Mouse (Mus musculus) CH12.LX (cell line): ENCODE results near the gene Ppp1r37.

Experiments
- CHD1 ChIP-seq: IDR thresholded peaks from 2 replicates; pipeline ENCODE4 v1.6.1; 2012; ENCODE audit warnings: low read depth, low read length, improper control_type of control experiment, inconsistent platforms
- CHD2 ChIP-seq: IDR thresholded peaks from 2 replicates; pipeline ENCODE4 v1.6.1; 2011; ENCODE audit warnings: low read length, improper control_type of control experiment
- CTCF ChIP-seq, 2 experiments: IDR thresholded peaks in 1 of 2; conservative IDR thresholded peaks in 1 of 2; 2 replicates each; pipeline ENCODE4 v1.5.1; 2011 to 2012; ENCODE audit warnings: low read depth in 2 of 2, low read length in 2 of 2, improper control_type of control experiment in 1 of 2, inconsistent platforms in 1 of 2, mild to moderate bottlenecking in 1 of 2, moderate library complexity in 1 of 2
- ELF1 ChIP-seq: IDR thresholded peaks from 2 replicates; pipeline ENCODE4 v1.6.1; 2014; ENCODE audit warnings: low read depth, mild to moderate bottlenecking, inconsistent platforms, low read length, improper control_type of control experiment
- EP300 ChIP-seq: IDR thresholded peaks from 2 replicates; pipeline ENCODE4 v1.6.1; 2011; ENCODE audit warnings: low read length, improper control_type of control experiment
- GABPA ChIP-seq: IDR thresholded peaks from 2 replicates; pipeline ENCODE4 v1.6.1; 2012; ENCODE audit warnings: low read depth, low read length, improper control_type of control experiment, inconsistent platforms; ENCODE audit not compliant: insufficient replicate concordance
- JUND ChIP-seq: conservative IDR thresholded peaks from 2 replicates; pipeline ENCODE4 v1.6.1; 2011; ENCODE audit warnings: low read depth, low read length, improper control_type of control experiment
- MAFK ChIP-seq: IDR thresholded peaks from 2 replicates; pipeline ENCODE4 v1.6.1; 2011; ENCODE audit warnings: low read length, improper control_type of control experiment; ENCODE audit not compliant: insufficient replicate concordance
- MYC ChIP-seq: IDR thresholded peaks from 2 replicates; pipeline ENCODE4 v1.6.1; 2011; ENCODE audit warnings: low read depth, mild to moderate bottlenecking, improper control_type of control experiment, low read length
- NELFE ChIP-seq: IDR thresholded peaks from 2 replicates; pipeline ENCODE4 v1.6.1; 2011; ENCODE audit warnings: low read depth, low read length, improper control_type of control experiment
- POLR2A ChIP-seq: IDR thresholded peaks from 2 replicates; pipeline ENCODE4 v1.6.1; 2011; ENCODE audit warnings: low read depth, mild to moderate bottlenecking, improper control_type of control experiment, low read length
- TBP ChIP-seq: conservative IDR thresholded peaks from 2 replicates; pipeline ENCODE4 v1.6.1; 2011; ENCODE audit warnings: low read depth, low read length, improper control_type of control experiment
- USF1 ChIP-seq: IDR thresholded peaks from 2 replicates; pipeline ENCODE4 v1.6.1; 2014; ENCODE audit warnings: low read depth, mild to moderate bottlenecking, inconsistent platforms, low read length, improper control_type of control experiment
- ZC3H11A ChIP-seq: IDR thresholded peaks from 2 replicates; pipeline ENCODE4 v1.6.1; 2012; ENCODE audit warnings: low read depth, mild to moderate bottlenecking, inconsistent platforms, low read length, improper control_type of control experiment

GRCm38 (mm10) chr7:19569647-19570046, 6.8 kb upstream of the Ppp1r37 start:
- TF ChIP-seq CTCF (conservative IDR thresholded peaks at IDR 0.05 in 1 of 2, IDR thresholded peaks at IDR 0.05 in 1 of 2; ENCODE audit: low read depth in 2 of 2, low read length in 2 of 2) = no peak
- no peak for TF ChIP-seq USF1
- no peak for TF ChIP-seq CHD2
- no peak for TF ChIP-seq POLR2A
- no peak for TF ChIP-seq MAFK
- no peak for TF ChIP-seq TBP
- TF ChIP-seq CHD1 = no peak
- TF ChIP-seq GABPA = no peak
- no peak for TF ChIP-seq JUND
- TF ChIP-seq MYC = no peak
- no peak for TF ChIP-seq ELF1
- no peak for TF ChIP-seq EP300
- TF ChIP-seq NELFE = no peak
- TF ChIP-seq ZC3H11A = no peak
